Mouse (Mus musculus) urinary bladder, postnatal 10 days (tissue): ENCODE data around the gene Atxn3.

Experiments
- DNase-seq: peaks from one replicate; pipeline ENCODE4 v3.0.0; 2022; ENCODE audit warnings: low spot score

Atxn3 gene

DNA sequence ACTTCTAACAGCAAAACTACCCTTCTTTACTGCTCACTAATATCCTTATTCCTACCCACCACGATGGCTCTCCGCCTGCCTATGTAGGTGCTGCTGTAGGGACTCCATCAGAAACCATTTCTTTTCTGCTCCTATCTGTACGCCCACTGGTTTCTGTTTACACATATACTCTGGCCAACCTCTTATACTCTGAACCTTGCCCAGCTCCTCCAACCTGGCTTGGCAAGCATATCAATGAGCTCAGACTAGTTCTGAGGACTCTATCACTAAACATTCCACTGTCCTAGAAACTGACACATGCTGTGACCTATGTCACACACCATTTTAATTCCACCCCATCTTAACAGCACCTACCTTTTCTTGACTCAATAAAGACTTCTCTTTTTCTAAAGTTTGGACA, 68.7 kb downstream of the Atxn3 start:
- DNase-seq: no peak

DNA sequence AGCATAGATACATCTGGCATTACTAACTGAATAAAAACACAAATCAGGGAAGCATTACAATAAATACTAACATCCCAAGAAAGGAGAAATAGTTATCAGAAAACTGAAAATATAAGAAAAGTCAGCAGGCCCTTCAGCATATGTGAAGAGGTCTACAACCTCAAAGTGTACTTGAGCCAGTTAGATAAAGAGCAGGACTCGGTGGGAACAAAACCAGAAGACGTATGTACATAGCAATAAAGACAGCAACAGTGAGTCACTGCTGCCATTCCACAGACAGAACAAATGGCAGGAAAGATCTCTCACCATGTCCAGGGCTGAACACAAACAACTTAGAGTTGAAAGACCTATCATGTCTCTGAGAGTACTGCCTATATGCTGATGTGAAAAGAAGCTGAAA, 69.7 kb downstream of the Atxn3 start:
- DNase-seq: no peak

DNA sequence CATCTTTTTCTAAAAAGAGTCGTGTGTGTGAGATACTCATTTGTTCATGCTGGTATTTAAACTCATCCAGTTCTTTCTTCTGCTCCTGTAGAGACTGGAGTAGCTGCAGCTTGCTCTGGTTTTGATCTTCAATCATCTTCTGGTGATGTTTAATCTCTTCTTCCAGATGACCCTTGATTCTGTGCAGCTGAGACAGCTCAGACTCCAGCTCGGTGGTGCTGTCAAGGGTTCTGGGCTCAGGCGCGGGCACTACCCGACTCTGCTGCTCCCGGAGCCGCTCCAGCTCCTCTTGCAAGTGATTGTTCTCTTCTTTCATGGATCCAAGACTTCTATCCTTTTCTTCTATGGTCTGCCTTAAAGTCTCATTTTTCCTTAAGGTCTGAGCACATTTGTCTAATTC, 73.1 kb downstream of the Atxn3 start:
- DNase-seq: no peak

DNA sequence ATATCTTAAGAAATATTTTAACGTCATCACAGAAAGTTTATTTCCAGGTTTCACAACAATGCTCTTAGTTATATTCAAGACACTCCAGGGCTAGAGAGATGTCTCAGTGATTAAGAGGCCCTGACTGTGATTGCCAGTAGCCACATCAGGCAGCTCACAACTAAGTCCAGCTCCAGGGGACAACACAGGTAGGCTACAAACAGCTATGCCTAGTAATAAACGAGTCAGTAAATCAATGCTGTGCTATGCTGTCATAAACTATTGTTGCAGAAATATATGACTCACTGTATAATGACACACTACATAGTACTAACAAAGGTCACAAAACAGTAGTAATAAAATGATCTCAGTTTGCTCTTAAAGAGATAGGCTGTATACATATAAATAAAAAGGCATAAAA, 81.7 kb downstream of the Atxn3 start:
- no peak for DNase-seq

DNA sequence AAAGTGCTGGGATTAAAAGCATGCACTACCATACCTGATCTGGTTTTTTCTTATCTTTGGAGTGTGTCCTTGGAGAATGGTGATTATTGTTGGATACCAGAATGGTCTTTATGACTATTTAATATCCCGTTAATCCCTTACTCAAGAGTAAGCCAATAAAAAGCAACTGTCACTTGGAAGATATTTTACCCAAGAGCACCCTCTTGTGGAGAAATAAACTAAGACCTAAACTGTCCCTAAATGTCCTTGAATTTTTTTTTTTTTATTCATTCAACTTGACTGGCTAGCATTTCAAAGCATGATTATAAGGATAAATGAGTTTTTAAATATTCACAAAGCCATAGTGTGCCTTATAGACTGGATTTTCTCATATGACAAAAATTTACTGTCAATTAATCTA, 82.9 kb downstream of the Atxn3 start:
- DNase-seq: no peak
